Comparison of ENCODE assay signal across 8 mouse cellular contexts in genomic region chr9:107456667-107457066, GRCm38 (mm10). TPM values are rescaled to one million over a fixed set of nuclear protein-coding genes. Genes with fewer than 3 reads are reported as not detected.
DNase-seq lines count a peak whose midpoint lies in the region.

No protein-coding gene starts in this region.

- peak; percentile 29 for DNase-seq in adrenal gland, postnatal 10 days
- no peak for DNase-seq in adrenal gland, adult (ENCODE audit: inconsistent age in 2 of 2, low spot score in 1 of 2)
- DNase-seq in kidney, postnatal 14 days, result peak; percentile 11
- DNase-seq in kidney, adult 18-20 months, result no peak
- DNase-seq in left cerebral cortex, adult 11 months (ENCODE audit: low spot score), result peak; percentile 57
- peak; percentile 72 for DNase-seq in right cerebral cortex, postnatal 4 days
- no peak for DNase-seq in heart, adult 18-20 months
- DNase-seq in MN1 (ENCODE audit: low spot score), result no peak

RNA-seq across cellular contexts. Expression of gene Cacna2d2, which starts 57.3 kb away (rescaled TPM):
- 1 to 10 TPM; 4.1 to 4.7 TPM for total RNA-seq in adrenal gland, postnatal 10 days (2021)
- total RNA-seq in heart, adult 18-20 months (2021), result 10 to 100 TPM; 14.8 TPM

Comparison
In these comparisons a context has a peak if more than half of its experiments do, and no peak if none do; other contexts are left out.
1. DNase-seq: peak in adrenal gland, postnatal 10 days (single experiment), kidney, postnatal 14 days (single experiment), left cerebral cortex, adult 11 months (single experiment) and right cerebral cortex, postnatal 4 days (single experiment); none in adrenal gland, adult (0 of 2), kidney, adult 18-20 months (single experiment), heart, adult 18-20 months (0 of 2) and MN1 (single experiment).